ENCODE assay signal across 8 mouse cellular contexts in genomic region chr7:30231669-30232454, GRCm38 (mm10). TPM values are rescaled to one million over a fixed set of nuclear protein-coding genes. Genes with fewer than 3 reads are reported as not detected.
DNase-seq lines count a peak whose midpoint lies in the region; ATAC-seq and TF ChIP-seq lines count a peak whose summit lies in the region.

Gene Polr2i (plus strand): TSS chr7:30231948.
Gene Tbcb (minus strand): TSS chr7:30232272.

- H3K4me1 ChIP-seq in ES-Bruce4 (ENCODE audit: control insufficient read depth, insufficient read depth, low read length), result no peaks in the 10 kb centered on the region
- H3K4me1 ChIP-seq in forebrain, embryonic 13.5 days, result peaks cover 20% of the 10 kb centered on the region
- H3K4me1 ChIP-seq in liver, postnatal 0 days (ENCODE audit: insufficient read depth), result peaks cover 8% of the 10 kb centered on the region; the same call in 1 of the 2 replicates
- peaks cover 16% of the 10 kb centered on the region for H3K4me1 ChIP-seq in neural tube, embryonic 14.5 days (ENCODE audit: control insufficient read depth, insufficient read depth, low read length)

- H3K9me3 ChIP-seq in ES-Bruce4 (replicated peaks; ENCODE audit: control insufficient read depth, insufficient read depth, low read length, poor library complexity, severe bottlenecking), result no peaks in the 10 kb centered on the region
- H3K9me3 ChIP-seq in forebrain, embryonic 13.5 days (replicated peaks), result no peaks in the 10 kb centered on the region
- no peaks in the 10 kb centered on the region for H3K9me3 ChIP-seq in liver, postnatal 0 days (ENCODE audit: low read length)
- no peaks in the 10 kb centered on the region for H3K9me3 ChIP-seq in neural tube, embryonic 14.5 days (ENCODE audit: control insufficient read depth, low read length)

- WGBS in forebrain, embryonic 13.5 days, result under 1% methylated on average over 67 of the region's 67 CpGs
- WGBS in large intestine, adult 2 months, result under 1% methylated on average over 67 of the region's 67 CpGs
- under 1% methylated on average over 65 of the region's 67 CpGs for WGBS in liver, postnatal 0 days (ENCODE audit: insufficient replicate concordance)
- WGBS in neural tube, embryonic 14.5 days, result under 1% methylated on average over 67 of the region's 67 CpGs

- no peaks in the 10 kb centered on the region for H3K27me3 ChIP-seq in ES-Bruce4 (ENCODE audit: control insufficient read depth, insufficient read depth, low read length, poor library complexity, severe bottlenecking)
- H3K27me3 ChIP-seq in forebrain, embryonic 13.5 days, result no peaks in the 10 kb centered on the region
- H3K27me3 ChIP-seq in liver, postnatal 0 days (ENCODE audit: insufficient read depth, low read length), result no peaks in the 10 kb centered on the region
- H3K27me3 ChIP-seq in neural tube, embryonic 14.5 days (ENCODE audit: control insufficient read depth, insufficient read depth, low read length), result no peaks in the 10 kb centered on the region

- ATAC-seq in cerebellum, adult (ENCODE audit: insufficient number of reproducible peaks, low FRiP score, low TSS enrichment), result peak; percentile 96
- ATAC-seq in forebrain, embryonic 13.5 days, result peak; percentile 97
- peak; percentile 94 for ATAC-seq in liver, postnatal 0 days
- ATAC-seq in neural tube, embryonic 14.5 days (ENCODE audit: low read depth), result peak; percentile 95

- intact Hi-C loops in heart, postnatal 10 days (cut with DNase I), result no loop called here

- H3K27ac ChIP-seq in ES-Bruce4 (ENCODE audit: insufficient read depth, low read length), result peak within 1 kb of the TSS; percentile 71
- peak within 1 kb of the TSS; percentile 97 for H3K27ac ChIP-seq in forebrain, embryonic 13.5 days
- peak within 1 kb of the TSS; percentile 93 for H3K27ac ChIP-seq in liver, postnatal 0 days (ENCODE audit: low read depth)
- peak within 1 kb of the TSS; percentile 96 for H3K27ac ChIP-seq in neural tube, embryonic 14.5 days (ENCODE audit: low read depth, low read length)

- TF ChIP-seq EP300 in ES-Bruce4 (IDR thresholded peaks at IDR 0.05; ENCODE audit: insufficient read depth, low read depth, low read length), result no peak
- no peak for TF ChIP-seq EP300 in liver, postnatal 0 days (IDR thresholded peaks at IDR 0.05; ENCODE audit: low read depth)

- TF ChIP-seq POLR2A in ES-Bruce4 (IDR thresholded peaks at IDR 0.05; ENCODE audit: insufficient read depth, low read length), result peak; percentile 83

- no peak for TF ChIP-seq CTCF in ES-Bruce4 (IDR thresholded peaks at IDR 0.05; ENCODE audit: low read depth, low read length)
- TF ChIP-seq CTCF in liver, postnatal 0 days (IDR thresholded peaks at IDR 0.05; ENCODE audit: low read depth), result no peak

- peak within 1 kb of the TSS; percentile 92 for H3K4me3 ChIP-seq in ES-Bruce4 (ENCODE audit: low read depth, low read length)
- peak within 1 kb of the TSS; percentile 77 for H3K4me3 ChIP-seq in forebrain, embryonic 13.5 days
- H3K4me3 ChIP-seq in liver, postnatal 0 days (ENCODE audit: low read depth, low read length), result peak within 1 kb of the TSS; percentile 63
- peak within 1 kb of the TSS; percentile 68 for H3K4me3 ChIP-seq in neural tube, embryonic 14.5 days (ENCODE audit: low read depth, low read length)

- peak; percentile 99 for DNase-seq in heart, postnatal 10 days
- DNase-seq in large intestine, adult 2 months (ENCODE audit: low read depth, low spot score), result peak; percentile 96
- peak; percentile 95 for DNase-seq in liver, postnatal 0 days
- peak; percentile 98 for DNase-seq in testis, postnatal 10 days (ENCODE audit: low spot score)

- peak within 1 kb of the TSS; percentile 79 for H3K4me2 ChIP-seq in forebrain, embryonic 13.5 days
- H3K4me2 ChIP-seq in liver, postnatal 0 days (ENCODE audit: low read depth, low read length), result peak within 1 kb of the TSS; percentile 88
- peak within 1 kb of the TSS; percentile 74 for H3K4me2 ChIP-seq in neural tube, embryonic 14.5 days (ENCODE audit: low read depth, low read length)

- H3K9ac ChIP-seq in ES-Bruce4 (ENCODE audit: low read depth, poor library complexity, severe bottlenecking), result peak within 1 kb of the TSS; percentile 55
- H3K9ac ChIP-seq in forebrain, embryonic 13.5 days, result peak within 1 kb of the TSS; percentile 80
- H3K9ac ChIP-seq in liver, postnatal 0 days (replicated peaks), result peak within 1 kb of the TSS; percentile 68
- H3K9ac ChIP-seq in neural tube, embryonic 14.5 days (replicated peaks; ENCODE audit: low read depth, low read length), result peak within 1 kb of the TSS; percentile 75

- H3K36me3 ChIP-seq in ES-Bruce4 (ENCODE audit: control insufficient read depth, insufficient read depth, low read length, poor library complexity, severe bottlenecking), result no peaks in the 10 kb centered on the region
- H3K36me3 ChIP-seq in forebrain, embryonic 13.5 days (ENCODE audit: poor library complexity, severe bottlenecking), result peaks cover 45% of the 10 kb centered on the region
- H3K36me3 ChIP-seq in liver, postnatal 0 days (replicated peaks; ENCODE audit: insufficient read depth, low read length), result 0 out of 2 replicates have a peak, but pooled peaks cover 5% of the 10 kb centered on the region
- H3K36me3 ChIP-seq in neural tube, embryonic 14.5 days (ENCODE audit: control insufficient read depth, insufficient read depth, low read length), result peaks cover 11% of the 10 kb centered on the region

RNA-seq across cellular contexts. Expression of gene Polr2i, which starts in this region (rescaled TPM):
- polyA plus RNA-seq in ES-Bruce4 (2011; ENCODE audit: insufficient read depth, insufficient read length, low read depth, missing spikeins), result 58.7 and 65.4 TPM in 2 replicates
- 189 and 194 TPM in 2 replicates for polyA plus RNA-seq in forebrain, embryonic 13.5 days (2015; fragmentation: Nextera tagmentation; extraction: Ambion mirVana)
- 10 to 100 TPM; 55.5 to 60.7 TPM for total RNA-seq in heart, postnatal 10 days (2021)
- polyA plus RNA-seq in large intestine, adult 2 months (2012; rRNA removed), result 100 and 106 TPM in 2 replicates
- polyA plus RNA-seq in liver, postnatal 0 days (2015; fragmentation: Nextera tagmentation; extraction: Ambion mirVana), result 42.9 and 43.3 TPM in 2 replicates
- 176 and 217 TPM in 2 replicates for polyA plus RNA-seq in neural tube, embryonic 14.5 days (2014; fragmentation: Nextera tagmentation; extraction: Ambion mirVana)

RNA-seq across cellular contexts. Expression of gene Tbcb, which starts in this region (rescaled TPM):
- polyA plus RNA-seq in ES-Bruce4 (2011; ENCODE audit: insufficient read depth, insufficient read length, low read depth, missing spikeins), result 86.6 and 90.0 TPM in 2 replicates
- polyA plus RNA-seq in forebrain, embryonic 13.5 days (2015; fragmentation: Nextera tagmentation; extraction: Ambion mirVana), result 318 and 339 TPM in 2 replicates
- total RNA-seq in heart, postnatal 10 days (2021), result 10 to 100 TPM; 68.5 to 76.1 TPM
- 56.3 and 57.3 TPM in 2 replicates for polyA plus RNA-seq in large intestine, adult 2 months (2012; rRNA removed)
- 41.8 and 42.1 TPM in 2 replicates for polyA plus RNA-seq in liver, postnatal 0 days (2015; fragmentation: Nextera tagmentation; extraction: Ambion mirVana)
- polyA plus RNA-seq in neural tube, embryonic 14.5 days (2014; fragmentation: Nextera tagmentation; extraction: Ambion mirVana), result 402 and 413 TPM in 2 replicates

Comparison
In these comparisons a context has a peak if more than half of its experiments do, and no peak if none do; other contexts are left out.
1. Peak in every context shown above with its lines: DNase-seq, ATAC-seq, H3K4me3 ChIP-seq and H3K27ac ChIP-seq.